8 mouse cellular contexts compared by ENCODE assay signal in the genomic region with DNA sequence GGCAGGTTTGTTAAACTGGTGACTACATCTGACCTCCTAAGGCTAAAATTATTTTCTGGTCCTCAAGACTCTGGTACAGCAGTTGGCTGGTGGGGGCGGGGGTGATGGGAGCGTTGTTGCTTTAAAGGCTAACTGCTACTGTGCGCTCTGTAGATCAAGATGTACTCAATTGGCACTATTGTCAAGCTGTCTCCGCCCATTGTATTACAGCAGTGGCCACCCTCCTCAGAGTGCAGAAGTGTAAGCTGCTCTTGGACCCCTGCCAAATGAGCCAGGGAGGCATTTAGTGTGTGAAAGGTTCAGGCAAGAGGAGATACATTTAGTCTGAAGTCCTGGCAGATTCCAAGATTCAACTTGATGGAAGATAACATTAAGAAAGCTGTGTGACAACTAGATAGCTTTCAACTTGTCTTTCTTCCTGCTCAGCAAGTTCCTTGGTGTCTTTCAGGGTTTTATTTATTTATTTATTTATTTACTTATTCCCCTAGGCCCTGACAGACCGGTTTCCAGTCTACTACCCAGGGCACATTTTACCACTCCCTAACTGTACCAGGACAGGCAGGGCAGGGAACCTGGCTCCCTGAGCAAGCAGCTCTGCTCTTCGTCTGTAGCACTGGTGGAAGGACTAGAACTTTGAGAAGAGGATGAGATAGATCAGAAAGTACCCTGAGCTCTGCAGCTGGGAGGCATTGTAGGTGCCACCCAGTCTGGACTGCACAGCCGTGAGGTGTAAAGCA.
DNase-seq lines count a peak whose midpoint lies in the region; ATAC-seq and TF ChIP-seq lines count a peak whose summit lies in the region.

No protein-coding gene starts in this region.

- H3K9me3 ChIP-seq in kidney, embryonic 15.5 days (replicated peaks), result no peaks in the 10 kb centered on the region
- H3K9me3 ChIP-seq in forebrain, embryonic 14.5 days (replicated peaks; ENCODE audit: control insufficient read depth, low read length), result no peaks in the 10 kb centered on the region
- H3K9me3 ChIP-seq in intestine, postnatal 0 days (ENCODE audit: control insufficient read depth), result no peaks in the 10 kb centered on the region
- H3K9me3 ChIP-seq in midbrain, embryonic 13.5 days, result no peaks in the 10 kb centered on the region

- no peak overlapping the region for H3K9ac ChIP-seq in kidney, embryonic 15.5 days
- no peak overlapping the region for H3K9ac ChIP-seq in forebrain, embryonic 14.5 days (ENCODE audit: low read length)
- no peak overlapping the region for H3K9ac ChIP-seq in intestine, postnatal 0 days (ENCODE audit: low read depth, low read length)
- H3K9ac ChIP-seq in midbrain, embryonic 13.5 days (replicated peaks), result no peak overlapping the region

- no peaks in the 10 kb centered on the region for H3K27me3 ChIP-seq in kidney, adult 2 months (replicated peaks; ENCODE audit: control insufficient read depth, insufficient read depth, low read length)
- H3K27me3 ChIP-seq in kidney, embryonic 15.5 days, result peaks cover 31% of the 10 kb centered on the region
- no peaks in the 10 kb centered on the region for H3K27me3 ChIP-seq in forebrain, embryonic 14.5 days (replicated peaks; ENCODE audit: control insufficient read depth, insufficient read depth, low read length)
- 0 out of 2 replicates have a peak, but pooled peaks cover 2% of the 10 kb centered on the region for H3K27me3 ChIP-seq in intestine, postnatal 0 days (replicated peaks; ENCODE audit: control insufficient read depth, insufficient read depth, low read length)
- H3K27me3 ChIP-seq in midbrain, embryonic 13.5 days, result peaks cover 12% of the 10 kb centered on the region

- no peak overlapping the region for H3K27ac ChIP-seq in kidney, adult 2 months (ENCODE audit: insufficient read depth, low read depth, low read length)
- no peak overlapping the region for H3K27ac ChIP-seq in kidney, embryonic 15.5 days
- H3K27ac ChIP-seq in forebrain, embryonic 14.5 days (ENCODE audit: low read depth, low read length), result peak overlapping the region; percentile 33; the same call in 1 of the 2 replicates
- no peak overlapping the region for H3K27ac ChIP-seq in intestine, postnatal 0 days (ENCODE audit: low read depth, low read length)
- H3K27ac ChIP-seq in midbrain, embryonic 13.5 days, result no peak overlapping the region; the same call in 1 of the 2 replicates

- H3K4me2 ChIP-seq in kidney, embryonic 15.5 days, result no peak overlapping the region
- H3K4me2 ChIP-seq in forebrain, embryonic 14.5 days (ENCODE audit: low read length), result peak overlapping the region; percentile 78
- no peak overlapping the region for H3K4me2 ChIP-seq in intestine, postnatal 0 days (replicated peaks; ENCODE audit: low read depth)
- peak overlapping the region; percentile 76 for H3K4me2 ChIP-seq in midbrain, embryonic 13.5 days (replicated peaks)

- WGBS in kidney, adult 2 months, result 49% methylated on average over 7 of the region's 7 CpGs
- 33% methylated on average over 7 of the region's 7 CpGs for WGBS in kidney, embryonic 15.5 days
- WGBS in forebrain, embryonic 14.5 days, result 13% methylated on average over 7 of the region's 7 CpGs
- 37% methylated on average over 7 of the region's 7 CpGs for WGBS in intestine, postnatal 0 days
- WGBS in midbrain, embryonic 13.5 days, result 34% methylated on average over 7 of the region's 7 CpGs

- no peak overlapping the region for H3K4me3 ChIP-seq in kidney, adult 2 months (ENCODE audit: insufficient read depth, low read depth, low read length)
- no peak overlapping the region for H3K4me3 ChIP-seq in kidney, embryonic 15.5 days (replicated peaks)
- no peak overlapping the region for H3K4me3 ChIP-seq in forebrain, embryonic 14.5 days (ENCODE audit: low read depth, low read length)
- no peak overlapping the region for H3K4me3 ChIP-seq in intestine, postnatal 0 days (ENCODE audit: low read depth, low read length)
- H3K4me3 ChIP-seq in midbrain, embryonic 13.5 days (replicated peaks), result no peak overlapping the region

- ATAC-seq in kidney, embryonic 15.5 days (replicated peaks; ENCODE audit: low FRiP score), result no peak; the same call in 1 of the 2 replicates
- peak; percentile 68 for ATAC-seq in forebrain, embryonic 14.5 days
- peak; percentile 67 for ATAC-seq in intestine, postnatal 0 days
- peak; percentile 55 for ATAC-seq in midbrain, embryonic 13.5 days

- no peaks in the 10 kb centered on the region for H3K36me3 ChIP-seq in kidney, adult 2 months (ENCODE audit: control insufficient read depth, insufficient read depth, low read length)
- no peaks in the 10 kb centered on the region for H3K36me3 ChIP-seq in kidney, embryonic 15.5 days
- H3K36me3 ChIP-seq in forebrain, embryonic 14.5 days (ENCODE audit: control insufficient read depth, insufficient read depth, low read length), result no peaks in the 10 kb centered on the region
- no peaks in the 10 kb centered on the region for H3K36me3 ChIP-seq in intestine, postnatal 0 days (ENCODE audit: control insufficient read depth, insufficient read depth)
- H3K36me3 ChIP-seq in midbrain, embryonic 13.5 days, result no peaks in the 10 kb centered on the region

- DNase-seq in kidney, adult 2 months, result peak; percentile 38
- DNase-seq in adipocyte (ENCODE audit: low spot score), result peak; percentile 92
- DNase-seq in forebrain, embryonic 14.5 days (ENCODE audit: low spot score), result peak; percentile 82
- peak; percentile 64 to 84 for DNase-seq in urinary bladder, postnatal 36 days (ENCODE audit: low spot score in 2 of 2)
- no peak for DNase-seq in thymus, postnatal 36 days

- TF ChIP-seq CTCF in kidney, adult 2 months (conservative IDR thresholded peaks at IDR 0.05; ENCODE audit: insufficient read depth, insufficient read length, low read depth, low read length), result no peak
- TF ChIP-seq CTCF in intestine, postnatal 0 days (IDR thresholded peaks at IDR 0.05; ENCODE audit: low read depth), result no peak

- TF ChIP-seq POLR2A in kidney, adult 2 months (IDR thresholded peaks at IDR 0.05; ENCODE audit: low read depth, low read length), result no peak

- 0 out of 2 replicates have a peak, but pooled peaks cover 3% of the 10 kb centered on the region for H3K4me1 ChIP-seq in kidney, adult 2 months (ENCODE audit: control insufficient read depth, insufficient read depth, low read length)
- H3K4me1 ChIP-seq in kidney, embryonic 15.5 days, result peaks cover 33% of the 10 kb centered on the region
- H3K4me1 ChIP-seq in forebrain, embryonic 14.5 days (ENCODE audit: control insufficient read depth, insufficient read depth, low read length), result peaks cover 28% of the 10 kb centered on the region
- no peaks in the 10 kb centered on the region for H3K4me1 ChIP-seq in intestine, postnatal 0 days (replicated peaks; ENCODE audit: control insufficient read depth, insufficient read depth, low read length)
- H3K4me1 ChIP-seq in midbrain, embryonic 13.5 days (replicated peaks), result peaks cover 38% of the 10 kb centered on the region

Comparison
In these comparisons a context has a peak if more than half of its experiments do, and no peak if none do; other contexts are left out.
1. DNase-seq: peak in kidney, adult 2 months (single experiment), adipocyte (single experiment), forebrain, embryonic 14.5 days (single experiment) and urinary bladder, postnatal 36 days (2 of 2); none in thymus, postnatal 36 days (0 of 2).
2. H3K4me2 ChIP-seq: peak in forebrain, embryonic 14.5 days (single experiment) and midbrain, embryonic 13.5 days (single experiment); none in kidney, embryonic 15.5 days (single experiment) and intestine, postnatal 0 days (single experiment).